Mouse (Mus musculus) kidney, adult 2 months (tissue): ENCODE measurements around the gene Nbeal1. TPM values are rescaled to one million over a fixed set of nuclear protein-coding genes. Genes with fewer than 3 reads are reported as not detected.
A peak's percentile ranks its signal among the peaks of the same experiment; 100 is the strongest.

Source experiments
- DNase-seq: peaks from one replicate; pipeline ENCODE4 v3.0.0; 2021
- H3K27ac ChIP-seq: fragments of 200-500 bp; 2 replicates; pipeline ENCODE4 v1.5.1; 2012; ENCODE audit warnings: low read depth, low read length, control low read depth, inconsistent platforms; ENCODE audit not compliant: insufficient read depth
- H3K27me3 ChIP-seq: fragments of 200-500 bp; replicated peaks from 2 replicates; pipeline ENCODE4 v1.6.1; 2012; ENCODE audit warnings: mild to moderate bottlenecking, moderate library complexity, low read length, inconsistent platforms; ENCODE audit not compliant: control insufficient read depth, insufficient read depth
- H3K36me3 ChIP-seq: fragments of 200-500 bp; 2 replicates; pipeline ENCODE4 v1.6.1; 2012; ENCODE audit warnings: mild to moderate bottlenecking, moderate library complexity, low read length, inconsistent platforms; ENCODE audit not compliant: control insufficient read depth, insufficient read depth
- H3K4me1 ChIP-seq: fragments of 200-500 bp; 2 replicates; pipeline ENCODE4 v1.6.1; 2011; ENCODE audit warnings: low read length; ENCODE audit not compliant: control insufficient read depth, insufficient read depth
- H3K4me3 ChIP-seq: fragments of 200-500 bp; 2 replicates; pipeline ENCODE4 v1.5.1; 2011; ENCODE audit warnings: mild to moderate bottlenecking, low read depth, low read length, control low read depth; ENCODE audit not compliant: insufficient read depth
- CTCF ChIP-seq: fragments of 200-500 bp; conservative IDR thresholded peaks from 2 replicates; pipeline ENCODE4 v1.5.1; 2011; ENCODE audit warnings: low read depth, mild to moderate bottlenecking, control low read depth, low read length, moderate library complexity, mixed read lengths; ENCODE audit not compliant: insufficient read depth, insufficient read length
- POLR2A ChIP-seq: fragments of 200-500 bp; IDR thresholded peaks from one replicate; pipeline ENCODE4 v1.6.1; 2011; ENCODE audit warnings: low read depth, low read length, control low read depth
- WGBS: fragments of 180-500 bp; shearing (Covaris S2); methylation state at CpG from one replicate; pipeline ENCODE4 v1.1.7; 2018; 5-methylcytosine and 5-hydroxymethylcytosine counted together
- polyA plus RNA-seq: library from polyadenylated mRNA; depleted of rRNA; stranded (reverse); fragments of >200 nt; gene quantifications from 2 replicates; pipeline ENCODE4 v1.2.3, GENCODE M21; 2012; rRNA removed

The Nbeal1 gene
- polyA plus RNA-seq, 1 experiment = 3.6 TPM

DNA sequence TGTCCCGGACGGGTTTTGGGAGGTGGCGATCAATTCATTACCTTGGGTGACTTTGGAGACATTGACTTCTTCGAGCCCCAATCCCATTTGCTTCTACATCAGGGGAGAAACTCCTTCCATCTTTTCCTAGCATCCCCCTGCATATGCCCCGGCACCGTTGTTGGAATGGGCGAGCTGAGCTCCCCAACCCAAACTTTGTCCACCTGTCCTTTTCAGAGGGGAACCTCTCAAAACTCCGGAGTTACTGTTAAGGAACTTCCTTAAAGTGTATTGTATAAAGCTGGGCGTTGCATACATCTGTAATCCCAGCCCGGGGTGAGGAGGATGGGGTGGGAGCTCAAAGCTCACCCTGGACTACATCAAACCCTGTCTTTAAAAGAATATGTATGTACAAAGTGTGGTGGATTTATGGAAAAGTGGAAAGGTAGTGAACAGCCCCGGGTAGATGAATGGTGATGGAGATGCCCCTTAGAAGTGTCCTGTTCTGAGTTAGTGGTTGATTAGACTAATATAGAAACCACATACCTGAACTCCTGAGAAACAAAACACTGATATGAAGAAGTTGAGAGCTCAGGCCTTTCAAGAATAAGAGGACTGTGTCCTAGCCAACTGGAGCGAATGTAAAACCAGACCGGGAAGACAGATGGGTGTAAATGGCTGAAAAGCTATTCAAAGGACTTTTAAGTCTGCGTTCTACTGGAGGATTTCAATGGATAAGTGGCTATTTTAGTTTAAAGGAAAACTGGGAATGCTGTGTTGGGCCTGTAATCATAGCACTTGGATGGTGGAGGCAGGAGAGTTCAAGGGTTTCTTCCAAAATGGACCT lies 163.4 kb downstream of the Nbeal1 start:
- no peaks in the 10 kb centered on the region for H3K27me3 ChIP-seq
- no peak for DNase-seq
- H3K4me3 ChIP-seq = peak overlapping the region; percentile 76
- H3K27ac ChIP-seq = peak overlapping the region; percentile 87
- H3K4me1 ChIP-seq = no peaks in the 10 kb centered on the region
- TF ChIP-seq POLR2A = no peak
- no peak for TF ChIP-seq CTCF
- 13% methylated on average over 14 of the region's 14 CpGs for WGBS
- no peaks in the 10 kb centered on the region for H3K36me3 ChIP-seq

DNA sequence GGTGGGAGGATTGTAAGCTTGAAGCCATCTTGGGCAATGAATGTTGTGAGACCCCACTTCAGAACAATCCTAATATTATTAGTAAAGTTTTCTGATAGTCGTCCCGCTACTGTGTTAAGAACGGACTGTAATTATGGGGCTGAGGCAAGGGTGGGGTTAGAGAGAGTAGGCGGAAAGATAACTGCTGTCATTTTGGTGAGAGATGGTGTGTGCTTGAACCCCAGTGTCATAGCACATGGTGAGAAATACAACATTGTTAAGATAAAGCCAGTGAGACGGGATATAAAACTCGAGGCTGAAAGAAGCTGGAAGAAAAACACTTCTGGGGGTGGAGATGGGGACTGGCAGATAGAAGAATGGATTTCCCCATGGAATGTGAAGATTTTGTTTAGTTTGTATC lies 164.3 kb downstream of the Nbeal1 start:
- no peak for TF ChIP-seq POLR2A
- no peak for TF ChIP-seq CTCF
- WGBS = 80% methylated on average over 6 of the region's 6 CpGs
- H3K27ac ChIP-seq = no peak overlapping the region
- H3K4me3 ChIP-seq = no peak overlapping the region
- H3K36me3 ChIP-seq = no peaks in the 10 kb centered on the region
- no peak for DNase-seq
- H3K4me1 ChIP-seq = no peaks in the 10 kb centered on the region
- H3K27me3 ChIP-seq = no peaks in the 10 kb centered on the region

DNA sequence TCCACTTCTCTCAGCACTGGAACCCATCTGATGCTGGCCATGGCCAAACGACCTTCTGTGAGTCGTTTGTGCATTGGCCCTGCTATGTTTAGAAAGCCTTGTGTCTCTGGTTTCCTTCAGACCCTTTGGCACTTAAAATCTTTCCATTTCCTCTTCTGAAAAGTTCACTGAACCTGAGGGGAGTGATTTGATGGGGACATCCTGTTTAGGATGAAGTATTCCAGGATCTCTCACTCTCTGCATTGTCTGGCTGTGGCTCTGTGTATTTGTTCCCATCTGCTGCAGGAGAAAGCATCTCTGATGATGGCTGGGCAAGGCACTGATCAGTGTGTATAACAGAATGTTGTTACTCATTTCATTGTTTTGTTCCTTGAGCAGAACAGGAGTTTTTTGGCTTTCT lies 165.3 kb downstream of the Nbeal1 start:
- TF ChIP-seq POLR2A (no peak), CTCF (no peak)
- WGBS = 54% methylated on average over 2 of the region's 2 CpGs

DNA sequence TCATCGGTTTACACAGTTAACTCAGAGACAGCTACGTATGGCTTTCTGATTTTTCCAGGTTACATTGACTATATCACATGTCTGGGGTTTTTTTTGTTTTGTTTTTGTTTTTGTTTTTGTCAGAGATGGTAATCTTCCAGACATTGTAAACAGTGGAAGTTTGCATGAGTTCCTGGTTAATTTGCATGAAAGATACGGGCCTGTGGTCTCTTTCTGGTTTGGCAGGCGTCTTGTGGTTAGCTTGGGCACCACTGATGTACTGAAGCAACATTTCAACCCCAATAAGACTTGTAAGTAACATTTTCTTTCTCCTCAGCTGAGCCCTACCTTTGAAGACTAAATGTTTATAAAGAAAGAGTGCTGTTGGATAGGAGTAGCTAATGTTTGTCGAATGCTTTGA lies 172.4 kb downstream of the Nbeal1 start:
- Histone ChIP-seq H3K27ac (peak overlapping the region; percentile 59; the same call in 1 of the 2 replicates), H3K27me3 (no peaks in the 10 kb centered on the region), H3K36me3 (no peaks in the 10 kb centered on the region; the same call in 1 of the 2 replicates), H3K4me3 (no peak overlapping the region), H3K4me1 (peaks cover 3% of the 10 kb centered on the region; the same call in 1 of the 2 replicates)
- no peak for DNase-seq
- WGBS = 79% methylated on average over 5 of the region's 5 CpGs
- TF ChIP-seq POLR2A = no peak
- TF ChIP-seq CTCF = no peak

More for the DNA sequence above, 165.3 kb downstream of the Nbeal1 start:
- H3K27ac ChIP-seq = peak overlapping the region; percentile 82
- no peaks in the 10 kb centered on the region for H3K4me1 ChIP-seq
- no peak overlapping the region for H3K4me3 ChIP-seq
- no peaks in the 10 kb centered on the region for H3K27me3 ChIP-seq
- H3K36me3 ChIP-seq = no peaks in the 10 kb centered on the region
- peak; percentile 41 for DNase-seq

DNA sequence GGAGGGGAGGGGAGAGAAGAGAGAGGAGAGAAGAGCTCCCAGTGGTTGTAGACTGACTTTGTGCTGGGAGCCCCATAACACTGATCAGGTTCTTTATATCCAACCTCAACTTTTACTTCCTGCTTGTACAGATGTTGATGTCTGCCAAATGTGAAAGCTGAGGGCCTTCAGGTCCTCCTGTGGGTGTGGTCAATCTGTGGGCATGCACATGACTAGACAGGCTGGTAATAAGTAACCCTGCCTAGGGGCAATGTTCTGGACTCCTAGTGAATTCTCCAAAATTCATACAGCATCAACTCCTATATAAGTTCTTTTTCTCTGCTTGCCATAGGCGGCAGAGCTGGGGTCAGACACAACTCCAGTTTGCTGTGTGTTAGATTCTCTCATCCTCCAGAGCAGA lies 181.2 kb downstream of the Nbeal1 start:
- TF ChIP-seq CTCF (no peak), POLR2A (no peak)

DNA sequence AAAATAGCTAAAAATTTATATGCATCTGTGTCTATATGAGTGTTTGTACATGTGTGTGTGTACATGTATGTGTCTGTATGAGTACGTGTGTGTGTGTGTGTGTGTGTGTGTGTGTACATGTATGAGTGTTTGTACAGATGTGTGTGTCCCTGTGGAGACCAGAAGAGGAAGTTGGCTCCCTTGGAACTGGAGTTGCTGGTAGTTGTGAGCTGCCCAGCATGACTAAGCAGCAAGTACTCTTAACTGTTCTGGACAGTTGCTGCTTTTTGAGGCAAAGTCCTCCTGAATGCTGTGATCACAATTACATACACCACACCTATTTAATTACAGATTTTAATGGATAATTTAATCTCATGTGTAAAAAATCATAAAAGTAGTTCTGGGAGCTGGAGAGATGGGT lies 196.2 kb downstream of the Nbeal1 start:
- 95% methylated on average over 1 of the region's 1 CpGs for WGBS
- Histone ChIP-seq H3K4me1 (no peaks in the 10 kb centered on the region), H3K4me3 (no peak overlapping the region), H3K27ac (no peak overlapping the region), H3K27me3 (no peaks in the 10 kb centered on the region), H3K36me3 (peaks cover 1% of the 10 kb centered on the region; the same call in 1 of the 2 replicates)
- no peak for TF ChIP-seq CTCF
- no peak for TF ChIP-seq POLR2A
- DNase-seq = no peak

More for the DNA sequence above, 181.2 kb downstream of the Nbeal1 start:
- peak; percentile 36 for DNase-seq
- no peak overlapping the region for H3K4me3 ChIP-seq
- WGBS = 91% methylated on average over 1 of the region's 1 CpGs
- no peaks in the 10 kb centered on the region for H3K4me1 ChIP-seq
- no peak overlapping the region for H3K27ac ChIP-seq
- no peaks in the 10 kb centered on the region for H3K27me3 ChIP-seq
- no peaks in the 10 kb centered on the region for H3K36me3 ChIP-seq

DNA sequence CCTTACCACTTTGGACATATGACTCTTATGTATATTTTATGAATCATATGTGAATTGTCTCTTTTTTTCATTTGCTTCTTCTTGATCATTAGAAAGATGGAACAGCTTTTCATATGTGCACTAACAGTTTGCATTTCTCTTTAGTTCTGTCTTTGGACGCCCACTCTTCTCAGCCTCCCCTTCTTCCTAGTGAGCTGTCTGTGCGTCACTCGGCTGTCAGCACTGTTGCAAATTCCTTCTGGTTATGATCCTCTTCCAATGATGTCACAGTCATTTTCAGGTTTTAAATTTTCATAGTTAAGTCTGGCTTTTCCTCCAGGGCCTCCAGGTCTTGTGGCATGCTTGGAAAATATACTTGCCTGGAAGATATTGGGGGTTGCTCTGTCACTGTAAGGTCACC lies 201.5 kb downstream of the Nbeal1 start:
- TF ChIP-seq CTCF = no peak
- TF ChIP-seq POLR2A = no peak
- no peak for DNase-seq
- no peak overlapping the region for H3K4me3 ChIP-seq
- H3K27me3 ChIP-seq = no peaks in the 10 kb centered on the region
- H3K4me1 ChIP-seq = no peaks in the 10 kb centered on the region
- WGBS = 99% methylated on average over 3 of the region's 3 CpGs
- H3K36me3 ChIP-seq = 0 out of 2 replicates have a peak, but pooled peaks cover 1% of the 10 kb centered on the region
- H3K27ac ChIP-seq = no peak overlapping the region

Other genes starting within 250 kb of the Nbeal1 start
- 0.08 TPM in 1 of 2 replicates, not detected in the other for gene Ica1l, start 137.4 kb upstream of the Nbeal1 start, polyA plus RNA-seq
- gene Carf, start 82.4 kb upstream of the Nbeal1 start, polyA plus RNA-seq = 1.8 and 1.9 TPM in 2 replicates
- gene Wdr12, start 82.0 kb upstream of the Nbeal1 start, polyA plus RNA-seq = 4.6 and 7.0 TPM in 2 replicates
- 6.3 and 7.7 TPM in 2 replicates for gene Cyp20a1, start 162.7 kb downstream of the Nbeal1 start, polyA plus RNA-seq
- 6.9 TPM in 2 replicates for gene Abi2, start 229.0 kb downstream of the Nbeal1 start, polyA plus RNA-seq